Mouse (Mus musculus): ENCODE results near the gene Myh14.

Myh14 gene

GRCm38 (mm10) chr7:44601646-44602045, 69.0 kb downstream of the Myh14 start:
- DNase-seq (ENCODE audit: low spot score in 2 of 2) = no peak

GRCm38 (mm10) chr7:44600691-44601262, 69.9 kb downstream of the Myh14 start:
- no peak for DNase-seq (ENCODE audit: low spot score in 2 of 2)

- no peak for DNase-seq (ENCODE audit: low spot score in 2 of 2)
Measured at GRCm38 (mm10) chr7:44598336-44598735, 72.3 kb downstream of the Myh14 start.

- no peak for DNase-seq (ENCODE audit: low spot score in 2 of 2)
Measured at GRCm38 (mm10) chr7:44597666-44598065, 73.0 kb downstream of the Myh14 start.

GRCm38 (mm10) chr7:44596996-44597538, 73.6 kb downstream of the Myh14 start:
- no peak for DNase-seq (ENCODE audit: low spot score in 2 of 2)

GRCm38 (mm10) chr7:44596051-44596450, 74.6 kb downstream of the Myh14 start:
- no peak for DNase-seq (ENCODE audit: low spot score in 2 of 2)

GRCm38 (mm10) chr7:44595131-44595561, 75.5 kb downstream of the Myh14 start:
- no peak for DNase-seq (ENCODE audit: low spot score in 2 of 2)

- no peak for DNase-seq (ENCODE audit: low spot score in 2 of 2)
Measured at GRCm38 (mm10) chr7:44594291-44594690, 76.4 kb downstream of the Myh14 start.

GRCm38 (mm10) chr7:44593775-44594174, 76.9 kb downstream of the Myh14 start:
- DNase-seq (ENCODE audit: low spot score in 2 of 2) = peak; percentile 52 to 78

- DNase-seq (ENCODE audit: low spot score in 2 of 2) = no peak
Measured at GRCm38 (mm10) chr7:44593051-44593450, 77.6 kb downstream of the Myh14 start.

- no peak for DNase-seq (ENCODE audit: low spot score in 2 of 2)
Measured at GRCm38 (mm10) chr7:44591348-44592116, 79.1 kb downstream of the Myh14 start.

GRCm38 (mm10) chr7:44590402-44591347, 80.0 kb downstream of the Myh14 start, which contains the start of gene Kcnc3:
Kcnc3 (plus strand) TSS chr7:44590664.
- DNase-seq (ENCODE audit: low spot score in 2 of 2) = peak; percentile 86 to 92

- DNase-seq (ENCODE audit: low spot score in 2 of 2) = no peak
Measured at GRCm38 (mm10) chr7:44589946-44590345, 80.7 kb downstream of the Myh14 start.

GRCm38 (mm10) chr7:44589149-44589548, 81.5 kb downstream of the Myh14 start:
- DNase-seq (ENCODE audit: low spot score in 2 of 2) = peak; percentile 31 to 53

- DNase-seq (ENCODE audit: low spot score in 2 of 2) = no peak
Measured at GRCm38 (mm10) chr7:44588338-44588737, 82.3 kb downstream of the Myh14 start.

- DNase-seq (ENCODE audit: low spot score in 2 of 2) = no peak
Measured at GRCm38 (mm10) chr7:44587676-44588075, 83.0 kb downstream of the Myh14 start.

GRCm38 (mm10) chr7:44586930-44587329, 83.7 kb downstream of the Myh14 start:
- peak in 1 of 2 experiments; percentile 46 for DNase-seq (ENCODE audit: low spot score in 2 of 2)

GRCm38 (mm10) chr7:44586518-44586917, 84.1 kb downstream of the Myh14 start:
- DNase-seq (ENCODE audit: low spot score in 2 of 2) = no peak

- DNase-seq (ENCODE audit: low spot score in 2 of 2) = no peak
Measured at GRCm38 (mm10) chr7:44585606-44586005, 85.0 kb downstream of the Myh14 start.

GRCm38 (mm10) chr7:44584921-44585320, 85.7 kb downstream of the Myh14 start:
- DNase-seq (ENCODE audit: low spot score in 2 of 2) = no peak

GRCm38 (mm10) chr7:44584265-44584804, 86.3 kb downstream of the Myh14 start:
- no peak for DNase-seq (ENCODE audit: low spot score in 2 of 2)

- no peak for DNase-seq (ENCODE audit: low spot score in 2 of 2)
Measured at GRCm38 (mm10) chr7:44583146-44583545, 87.5 kb downstream of the Myh14 start.

Measured in natural killer cell, adult 2 months (primary cell).